ENCODE assay signal across 18 mouse cellular contexts in the genomic region with DNA sequence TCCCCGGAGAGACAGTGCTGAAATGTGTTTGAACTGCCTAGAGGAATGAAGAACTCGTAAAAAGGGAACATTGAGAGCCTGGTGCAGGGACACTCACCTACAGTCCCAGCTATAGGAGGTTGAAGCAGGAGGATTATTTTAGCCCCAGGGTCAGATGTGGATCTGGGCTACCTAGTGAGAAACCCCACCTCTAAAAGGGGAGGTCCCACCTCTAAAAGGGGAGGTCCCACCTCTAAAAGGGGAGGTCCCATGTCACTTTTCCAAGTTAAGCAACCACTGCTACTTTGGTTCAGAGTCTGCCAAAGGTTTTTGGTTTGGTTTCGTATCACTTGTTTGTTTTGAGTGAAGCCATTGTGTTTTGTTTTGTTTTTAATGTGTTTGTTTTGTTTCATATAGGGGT. TPM values are rescaled to one million over a fixed set of nuclear protein-coding genes. Genes with fewer than 3 reads are reported as not detected.
DNase-seq lines count a peak whose midpoint lies in the region; TF ChIP-seq lines count a peak whose summit lies in the region.
"Had no signal": no experiment of that assay in that cellular context is flagged by ENCODE, and none has a peak within 500 bp of the region (broad histone marks: within the 10 kb centered on the region; RNA-seq: fewer than 3 reads in every experiment).

No protein-coding gene starts in this region.

- no peak for TF ChIP-seq CTCF in gastrocnemius, adult 2 months (IDR thresholded peaks at IDR 0.05)

- peak overlapping the region; percentile 33 for H3K4me3 ChIP-seq in gastrocnemius, adult 2 months
- H3K4me3 ChIP-seq in hindbrain, embryonic 10.5 days = no peak overlapping the region
- H3K4me3 ChIP-seq: embryonic facial prominence, embryonic 12.5 days; forebrain, embryonic 13.5 days; heart, embryonic 15.5 days; hindbrain, embryonic 15.5 days had no signal

- H3K9me3 ChIP-seq in hindbrain, embryonic 10.5 days = no peaks in the 10 kb centered on the region
- H3K9me3 ChIP-seq: forebrain, embryonic 13.5 days; heart, embryonic 15.5 days; hindbrain, embryonic 15.5 days had no signal

- WGBS in hindbrain, embryonic 10.5 days = 88% methylated on average over 3 of the region's 3 CpGs

- H3K27ac ChIP-seq in gastrocnemius, adult 2 months = peak overlapping the region; percentile 25; the same call in 1 of the 2 replicates
- H3K27ac ChIP-seq in hindbrain, embryonic 10.5 days = no peak overlapping the region
- H3K27ac ChIP-seq: embryonic facial prominence, embryonic 12.5 days; forebrain, embryonic 13.5 days; heart, embryonic 15.5 days; hindbrain, embryonic 15.5 days had no signal

- intact Hi-C loops in gastrocnemius, adult 2 months (cut with DNase I) = no loop called here
- intact Hi-C loops in gastrocnemius, postnatal 36 days (cut with DNase I) = no loop called here

- DNase-seq in gastrocnemius, adult 2 months = no peak
- no peak for DNase-seq in gastrocnemius, postnatal 36 days
- peak; percentile 11 for DNase-seq in A20 (ENCODE audit: low read depth, low spot score)
- DNase-seq in R1 (ENCODE audit: low read depth, low spot score) = peak; percentile 56
- peak; percentile 88 for DNase-seq in fat pad, adult 2 months (ENCODE audit: extremely low read depth, low read depth, low spot score)
- DNase-seq in heart, adult 9 months (ENCODE audit: low spot score in 2 of 2) = no peak
- no peak for DNase-seq in hindbrain, embryonic 10.5 days (ENCODE audit: low spot score)
- DNase-seq: adrenal gland, adult 8-10 months; cerebellum, adult 11-12 months; cerebellum, adult 9-10 months; cerebellum, postnatal 25 days; forebrain, postnatal 0 days; heart, adult 18-20 months had no signal

- H3K4me1 ChIP-seq in hindbrain, embryonic 10.5 days (replicated peaks) = peaks cover 24% of the 10 kb centered on the region

- H3K27me3 ChIP-seq in hindbrain, embryonic 10.5 days (ENCODE audit: insufficient read depth, poor library complexity, severe bottlenecking) = no peaks in the 10 kb centered on the region
- H3K27me3 ChIP-seq: embryonic facial prominence, embryonic 12.5 days; forebrain, embryonic 13.5 days; heart, embryonic 15.5 days; hindbrain, embryonic 15.5 days had no signal

- H3K36me3 ChIP-seq in hindbrain, embryonic 10.5 days = no peaks in the 10 kb centered on the region
- H3K36me3 ChIP-seq: G1E; hindbrain, embryonic 15.5 days had no signal

RNA-seq across cellular contexts. Expression of a gene that starts 36.6 kb away (rescaled TPM):
- total RNA-seq in gastrocnemius, adult 2 months (2021) = 10 to 100 TPM; 53.5 to 69.1 TPM
- 10 to 100 TPM; 54.9 to 55.0 TPM for total RNA-seq in gastrocnemius, postnatal 36 days (2021)
- polyA plus RNA-seq in hindbrain, embryonic 10.5 days (2016; fragmentation: Nextera tagmentation; extraction: Ambion mirVana) = 136 and 149 TPM in 2 replicates

Comparison
In these comparisons a context has a peak if more than half of its experiments do, and no peak if none do; other contexts are left out.
1. DNase-seq: peak in A20 (single experiment), R1 (single experiment) and fat pad, adult 2 months (single experiment); none in gastrocnemius, adult 2 months (single experiment), gastrocnemius, postnatal 36 days (0 of 2), heart, adult 9 months (0 of 2) and hindbrain, embryonic 10.5 days (single experiment).